Mouse (Mus musculus): ENCODE measurements around the gene Phf19. TPM values are rescaled to one million over a fixed set of nuclear protein-coding genes. Genes with fewer than 3 reads are reported as not detected.

Gene Phf19
- total and polyA plus RNA-seq, 3 experiments: 10.2 to 26.2 TPM; not detected in 1

DNA sequence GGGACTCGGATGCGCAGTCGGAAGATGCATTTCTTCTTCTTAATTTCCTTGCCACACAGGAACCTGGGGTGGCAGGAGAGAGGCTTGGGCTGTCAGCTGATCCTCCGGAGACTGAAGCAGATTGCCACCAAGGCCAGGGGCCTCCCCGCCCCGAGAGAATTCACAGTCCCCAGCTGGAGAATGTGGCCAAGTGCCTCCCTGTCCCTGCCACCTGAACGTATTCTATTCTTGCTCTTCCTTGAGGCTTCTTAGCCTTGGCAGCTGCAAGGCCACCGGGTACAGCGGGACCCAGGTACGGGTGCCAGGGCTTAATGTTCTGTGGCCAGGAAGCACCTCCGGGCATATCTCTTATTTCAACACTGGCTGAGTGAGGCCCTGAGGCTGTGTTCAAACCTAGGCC lies 14.1 kb downstream of the Phf19 start:
- Histone ChIP-seq H3K27me3 (ENCODE audit: control insufficient read depth in 1 of 2, insufficient read depth in 2 of 2, low read length in 2 of 2) (no peaks in the 10 kb centered on the region), H3K9ac (ENCODE audit: control insufficient read depth, low read depth, low read length, poor library complexity, severe bottlenecking) (no peak overlapping the region), H3K27ac (ENCODE audit: control insufficient read depth, low read depth, low read length) (no peak overlapping the region), H3K4me1 (ENCODE audit: control insufficient read depth in 1 of 2, insufficient read depth in 2 of 2, low read length in 2 of 2) (peaks cover 0 to 7% of the 10 kb centered on the region in 2 experiments; a peak in 1 of 4 replicates), H3K4me3 (ENCODE audit: control insufficient read depth in 1 of 2, insufficient read depth in 1 of 2, low read depth in 2 of 2, low read length in 2 of 2) (no peak overlapping the region), H3K36me3 (ENCODE audit: control insufficient read depth in 1 of 2, insufficient read depth in 2 of 2, low read length in 2 of 2) (peaks cover 0 to 2% of the 10 kb centered on the region in 2 experiments; a peak in 1 of 4 replicates), H3K9me3 (replicated peaks; ENCODE audit: insufficient read depth, low read length) (no peaks in the 10 kb centered on the region), H3K79me2 (ENCODE audit: control insufficient read depth, insufficient read depth, low read length, poor library complexity) (no peaks in the 10 kb centered on the region)
- DNase-seq (ENCODE audit: low read depth, low spot score): no peak
- no peak for TF ChIP-seq EP300 (IDR thresholded peaks at IDR 0.05; ENCODE audit: low read depth in 1 of 2, low read length in 2 of 2)
- no peak for TF ChIP-seq POLR2AphosphoS5 (IDR thresholded peaks at IDR 0.05; ENCODE audit: borderline replicate concordance, low read depth, low read length)
- TF ChIP-seq MAX (IDR thresholded peaks at IDR 0.05; ENCODE audit: low read length): no peak
- no peak for TF ChIP-seq NRF1 (IDR thresholded peaks at IDR 0.05; ENCODE audit: insufficient read depth, low read depth, low read length, poor library complexity, severe bottlenecking)
- no peak for TF ChIP-seq E2F4 (IDR thresholded peaks at IDR 0.05; ENCODE audit: borderline replicate concordance, low read depth, low read length)
- no peak for TF ChIP-seq KAT2A (conservative IDR thresholded peaks at IDR 0.05; ENCODE audit: low read depth, low read length)
- TF ChIP-seq HCFC1 (IDR thresholded peaks at IDR 0.05; ENCODE audit: low read depth, low read length): no peak

DNA sequence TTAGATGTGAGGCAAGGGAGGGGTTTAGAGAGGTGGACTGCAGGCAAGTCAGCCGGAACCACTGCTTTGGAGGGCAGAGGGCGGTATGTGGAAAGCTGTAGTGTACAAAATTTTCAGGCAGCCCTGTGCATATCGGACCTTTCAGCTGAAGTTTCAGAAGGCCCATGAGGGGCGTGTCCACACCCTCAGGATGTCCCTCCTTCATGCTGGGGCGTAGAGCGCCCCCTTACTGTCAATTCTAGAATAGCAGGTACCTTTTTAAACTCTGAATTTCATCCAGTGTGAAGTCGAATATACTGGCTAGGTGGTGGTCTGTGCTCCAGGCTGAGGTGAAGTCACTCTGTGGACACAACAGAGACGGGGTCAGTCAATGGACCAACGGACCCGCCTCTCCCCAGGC lies 16.0 kb downstream of the Phf19 start:
- no peaks in the 10 kb centered on the region for H3K79me2 ChIP-seq (ENCODE audit: control insufficient read depth, insufficient read depth, low read length, poor library complexity)
- H3K27me3 ChIP-seq (ENCODE audit: control insufficient read depth in 1 of 2, insufficient read depth in 2 of 2, low read length in 2 of 2): no peaks in the 10 kb centered on the region
- H3K4me3 ChIP-seq (ENCODE audit: control insufficient read depth in 1 of 2, insufficient read depth in 1 of 2, low read depth in 2 of 2, low read length in 2 of 2): no peak overlapping the region
- TF ChIP-seq RAD21 (IDR thresholded peaks at IDR 0.05; ENCODE audit: low read depth, low read length) (peak; percentile 54), MYB (IDR thresholded peaks at IDR 0.05; ENCODE audit: low read depth, low read length) (no peak), MEF2A (IDR thresholded peaks at IDR 0.05; ENCODE audit: extremely low read depth, insufficient replicate concordance, low read depth, low read length, poor library complexity, severe bottlenecking) (no peak), CTCF (IDR thresholded peaks at IDR 0.05 in 2 of 3, conservative IDR thresholded peaks at IDR 0.05 in 1 of 3; ENCODE audit: control insufficient read depth in 1 of 3, insufficient read depth in 1 of 3, low read depth in 2 of 3, low read length in 3 of 3, poor library complexity in 1 of 3, severe bottlenecking in 1 of 3) (peak; percentile 67 to 90 (median 85)), BHLHE40 (IDR thresholded peaks at IDR 0.05; ENCODE audit: borderline replicate concordance, low read depth, low read length) (peak; percentile 34; the same call in 1 of the 2 replicates), SIN3A (IDR thresholded peaks at IDR 0.05; ENCODE audit: low read length) (peak; percentile 29; the same call in 1 of the 2 replicates), KAT2A (conservative IDR thresholded peaks at IDR 0.05; ENCODE audit: low read depth, low read length) (no peak), SMC3 (IDR thresholded peaks at IDR 0.05; ENCODE audit: low read depth, low read length) (peak; percentile 56), MAFK (IDR thresholded peaks at IDR 0.05; ENCODE audit: borderline replicate concordance, low read depth, low read length) (no peak)
- no peaks in the 10 kb centered on the region for H3K4me1 ChIP-seq (ENCODE audit: control insufficient read depth in 1 of 2, insufficient read depth in 2 of 2, low read length in 2 of 2)
- DNase-seq (ENCODE audit: low read depth, low spot score): peak; percentile 75
- H3K27ac ChIP-seq (ENCODE audit: control insufficient read depth, low read depth, low read length): no peak overlapping the region
- H3K9me3 ChIP-seq (replicated peaks; ENCODE audit: insufficient read depth, low read length): no peaks in the 10 kb centered on the region
- no peaks in the 10 kb centered on the region for H3K36me3 ChIP-seq (ENCODE audit: control insufficient read depth in 1 of 2, insufficient read depth in 2 of 2, low read length in 2 of 2)
- no peak overlapping the region for H3K9ac ChIP-seq (ENCODE audit: control insufficient read depth, low read depth, low read length, poor library complexity, severe bottlenecking)

All from MEL (cell line).